Mouse (Mus musculus): ENCODE data around the gene Zkscan6. TPM values are rescaled to one million over a fixed set of nuclear protein-coding genes. Genes with fewer than 3 reads are reported as not detected.

Gene Zkscan6
- total RNA-seq (2018; cell fraction: chromatin; rRNA removed), result 10 to 100 TPM; 10.7 to 27.4 (median 19.6) TPM
- total RNA-seq (2018; cell fraction: cytosol; rRNA removed), result 10 to 100 TPM in 6 of 26 experiments, 1 to 10 TPM in 20; 6.2 to 13.7 (median 9.1) TPM
- total RNA-seq (2018; cell fraction: nucleus; rRNA removed), result 10 to 100 TPM; 10.3 to 25.5 (median 14.4) TPM
- 6.8 to 9.3 TPM (median 7.4 TPM) in 3 replicates for polyA plus RNA-seq (2018)

- WGBS (ENCODE audit: missing documents), result under 1% methylated on average over 58 of the region's 58 CpGs
- no peaks in the 10 kb centered on the region for H3K36me3 ChIP-seq (ENCODE audit: inconsistent target)
- peak within 1 kb of the TSS; percentile 89 for H3K4me3 ChIP-seq (ENCODE audit: inconsistent target)
- H3K27ac ChIP-seq, result peak within 1 kb of the TSS; percentile 64
- peaks cover 48% of the 10 kb centered on the region for H3K79me2 ChIP-seq (ENCODE audit: inconsistent target)
Observed at GRCm38 (mm10) chr11:65806909-65807504, at the start of gene Zkscan6. Gene Zkscan6, plus strand, starts transcription at chr11:65807175.

- Histone ChIP-seq H3K4me3 (ENCODE audit: inconsistent target) (no peak overlapping the region), H3K36me3 (ENCODE audit: inconsistent target) (no peaks in the 10 kb centered on the region), H3K79me2 (ENCODE audit: inconsistent target) (peaks cover 81% of the 10 kb centered on the region), H3K27ac (no peak overlapping the region)
- 100% methylated on average over 1 of the region's 1 CpGs for WGBS (ENCODE audit: missing documents)
Observed at GRCm38 (mm10) chr11:65759350-65759749, 47.6 kb upstream of the Zkscan6 start.

DNA sequence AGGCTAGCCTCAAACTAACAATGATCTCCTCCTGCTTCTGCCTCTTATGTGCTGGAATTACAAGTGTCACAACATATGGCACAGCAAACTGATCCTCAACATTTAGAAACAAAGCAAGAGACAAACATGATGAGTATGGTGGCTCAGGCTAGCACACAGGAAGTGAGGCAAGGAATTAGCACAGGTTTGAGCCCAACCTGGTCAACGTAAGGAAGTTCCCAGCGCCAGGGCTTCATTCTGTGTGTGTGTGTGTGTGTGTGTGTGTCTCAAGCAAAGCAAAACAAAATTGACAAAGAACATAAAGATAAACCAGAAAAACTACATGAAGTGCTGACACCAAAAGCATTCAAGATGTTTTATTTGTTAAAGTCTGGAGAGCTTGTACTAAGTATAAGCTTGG lies 46.1 kb upstream of the Zkscan6 start:
- Histone ChIP-seq H3K4me3 (ENCODE audit: inconsistent target) (no peak overlapping the region), H3K36me3 (ENCODE audit: inconsistent target) (no peaks in the 10 kb centered on the region), H3K27ac (no peak overlapping the region), H3K79me2 (ENCODE audit: inconsistent target) (peaks cover 95% of the 10 kb centered on the region)
- 83% methylated on average over 2 of the region's 2 CpGs for WGBS (ENCODE audit: missing documents)

DNA sequence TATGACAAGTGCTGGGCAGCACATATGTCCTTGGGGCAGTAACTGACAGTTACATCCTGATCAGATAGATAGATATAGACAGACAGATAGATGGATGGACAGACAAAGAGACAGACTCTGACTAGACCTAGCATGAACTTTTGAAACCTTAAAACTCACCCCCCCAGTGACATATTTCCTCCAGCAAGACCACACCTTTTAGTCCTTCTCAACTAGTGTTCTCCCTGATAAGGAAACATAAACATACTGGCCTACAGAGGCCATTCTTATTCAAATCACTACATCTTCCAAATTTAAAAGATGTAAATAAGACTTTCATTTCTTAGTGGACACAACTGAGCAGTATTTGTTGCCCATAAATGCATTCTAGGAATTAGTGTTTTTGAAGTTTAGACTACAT lies 38.5 kb upstream of the Zkscan6 start:
- H3K79me2 ChIP-seq (ENCODE audit: inconsistent target), result peaks cover 99% of the 10 kb centered on the region
- H3K27ac ChIP-seq, result no peak overlapping the region
- H3K36me3 ChIP-seq (ENCODE audit: inconsistent target), result no peaks in the 10 kb centered on the region
- no peak overlapping the region for H3K4me3 ChIP-seq (ENCODE audit: inconsistent target)

DNA sequence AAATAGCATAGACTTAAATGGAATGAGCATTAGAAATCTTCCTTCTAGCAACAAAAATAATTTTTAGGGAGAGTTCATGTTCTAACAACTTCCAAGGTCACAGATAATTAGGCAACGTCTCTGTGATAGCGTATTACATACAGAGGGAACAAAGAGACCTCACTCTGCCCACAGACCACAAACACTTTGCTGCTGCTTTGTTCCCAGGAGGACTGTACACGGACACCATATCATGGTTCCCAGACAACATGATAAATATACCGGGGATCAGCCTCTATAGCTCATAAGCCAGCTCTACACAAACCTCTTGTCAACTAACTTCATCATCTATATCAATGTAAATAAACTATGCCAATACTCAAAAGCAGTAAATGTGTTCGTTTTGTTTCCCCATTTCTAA lies 37.0 kb upstream of the Zkscan6 start:
- H3K79me2 ChIP-seq (ENCODE audit: inconsistent target), result peaks cover 99% of the 10 kb centered on the region

GRCm38 (mm10) chr11:65771546-65771945 lies 35.4 kb upstream of the Zkscan6 start:
- no peak overlapping the region for H3K4me3 ChIP-seq (ENCODE audit: inconsistent target)
- no peak overlapping the region for H3K27ac ChIP-seq
- H3K79me2 ChIP-seq (ENCODE audit: inconsistent target), result peaks cover 99% of the 10 kb centered on the region
- 100% methylated on average over 1 of the region's 1 CpGs for WGBS (ENCODE audit: missing documents)
- no peaks in the 10 kb centered on the region for H3K36me3 ChIP-seq (ENCODE audit: inconsistent target)

More for the DNA sequence above, 37.0 kb upstream of the Zkscan6 start:
- no peaks in the 10 kb centered on the region for H3K36me3 ChIP-seq (ENCODE audit: inconsistent target)
- H3K27ac ChIP-seq, result no peak overlapping the region
- WGBS (ENCODE audit: missing documents), result 56% methylated on average over 4 of the region's 5 CpGs
- no peak overlapping the region for H3K4me3 ChIP-seq (ENCODE audit: inconsistent target)

DNA sequence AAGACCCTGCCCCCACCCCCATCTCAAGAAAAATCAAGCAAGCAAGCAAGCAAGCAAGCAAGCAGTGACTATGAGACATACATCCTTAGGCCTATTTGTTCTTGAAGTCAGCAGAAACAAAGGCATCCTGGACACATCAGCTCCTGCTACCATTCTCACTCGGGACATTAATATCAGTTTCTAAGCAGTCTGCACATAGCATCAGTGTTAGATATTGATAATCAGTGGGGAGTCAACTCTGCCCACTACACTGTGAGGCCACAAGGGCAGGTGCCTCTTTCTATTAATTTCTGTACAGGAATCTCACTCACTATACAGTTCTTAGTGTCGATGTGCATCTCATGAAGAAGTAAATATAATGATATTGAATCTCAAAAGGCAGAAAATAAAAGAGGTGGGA lies 33.4 kb upstream of the Zkscan6 start:
- Histone ChIP-seq H3K79me2 (ENCODE audit: inconsistent target) (peaks cover 100% of the 10 kb centered on the region), H3K27ac (no peak overlapping the region), H3K4me3 (ENCODE audit: inconsistent target) (no peak overlapping the region), H3K36me3 (ENCODE audit: inconsistent target) (no peaks in the 10 kb centered on the region)
- 100% methylated on average over 1 of the region's 2 CpGs for WGBS (ENCODE audit: missing documents)

- Histone ChIP-seq H3K27ac (no peak overlapping the region), H3K4me3 (ENCODE audit: inconsistent target) (no peak overlapping the region), H3K36me3 (ENCODE audit: inconsistent target) (no peaks in the 10 kb centered on the region), H3K79me2 (ENCODE audit: inconsistent target) (peaks cover 100% of the 10 kb centered on the region)
- 82% methylated on average over 6 of the region's 6 CpGs for WGBS (ENCODE audit: missing documents)
Observed at GRCm38 (mm10) chr11:65773946-65774656, 32.9 kb upstream of the Zkscan6 start.

DNA sequence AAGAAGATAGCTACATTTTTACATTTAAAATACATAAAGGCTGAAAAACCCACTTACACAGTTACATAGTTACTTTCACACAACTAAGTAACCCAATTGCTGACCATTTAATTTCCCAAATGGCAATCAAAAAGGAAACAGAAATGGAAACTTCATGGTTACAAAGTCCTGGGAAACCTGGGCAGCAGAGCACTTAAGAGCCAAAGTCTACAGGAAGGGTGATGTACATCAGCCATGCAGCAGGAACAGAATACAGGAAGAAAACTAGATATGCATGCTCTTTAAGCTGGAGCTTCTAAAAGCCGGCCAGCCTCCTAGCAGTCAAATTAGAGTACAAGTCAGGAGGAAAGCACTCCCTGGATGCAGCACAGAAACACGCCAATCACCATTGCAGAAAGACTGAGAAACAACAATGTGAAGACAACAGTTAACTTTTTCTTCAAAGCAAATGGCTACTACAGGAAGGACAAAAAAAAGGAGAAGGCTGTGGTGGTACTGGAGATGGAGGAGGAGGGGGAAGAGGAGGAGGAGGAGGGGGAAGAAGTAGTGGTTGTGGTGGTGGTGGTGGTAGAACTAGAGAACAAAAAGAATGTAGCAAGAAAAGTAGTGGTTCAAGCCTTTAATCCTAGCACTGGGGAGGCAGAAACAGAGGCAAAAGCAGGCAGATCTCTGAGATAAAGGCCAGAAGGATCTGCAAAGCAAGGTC lies 29.9 kb upstream of the Zkscan6 start:
- Histone ChIP-seq H3K79me2 (ENCODE audit: inconsistent target) (peaks cover 100% of the 10 kb centered on the region), H3K36me3 (ENCODE audit: inconsistent target) (no peaks in the 10 kb centered on the region), H3K27ac (no peak overlapping the region), H3K4me3 (ENCODE audit: inconsistent target) (no peak overlapping the region)
- 18% methylated on average over 2 of the region's 2 CpGs for WGBS (ENCODE audit: missing documents)

- 18% methylated on average over 5 of the region's 5 CpGs for WGBS (ENCODE audit: missing documents)
- H3K27ac ChIP-seq, result no peak overlapping the region
- H3K79me2 ChIP-seq (ENCODE audit: inconsistent target), result peaks cover 100% of the 10 kb centered on the region
- no peaks in the 10 kb centered on the region for H3K36me3 ChIP-seq (ENCODE audit: inconsistent target)
- no peak overlapping the region for H3K4me3 ChIP-seq (ENCODE audit: inconsistent target)
Observed at GRCm38 (mm10) chr11:65777810-65778209, 29.2 kb upstream of the Zkscan6 start.

GRCm38 (mm10) chr11:65779066-65779465 lies 27.9 kb upstream of the Zkscan6 start:
- H3K79me2 ChIP-seq (ENCODE audit: inconsistent target), result peaks cover 100% of the 10 kb centered on the region
- no peak overlapping the region for H3K27ac ChIP-seq
- H3K4me3 ChIP-seq (ENCODE audit: inconsistent target), result no peak overlapping the region
- WGBS (ENCODE audit: missing documents), result 93% methylated on average over 1 of the region's 1 CpGs
- no peaks in the 10 kb centered on the region for H3K36me3 ChIP-seq (ENCODE audit: inconsistent target)

DNA sequence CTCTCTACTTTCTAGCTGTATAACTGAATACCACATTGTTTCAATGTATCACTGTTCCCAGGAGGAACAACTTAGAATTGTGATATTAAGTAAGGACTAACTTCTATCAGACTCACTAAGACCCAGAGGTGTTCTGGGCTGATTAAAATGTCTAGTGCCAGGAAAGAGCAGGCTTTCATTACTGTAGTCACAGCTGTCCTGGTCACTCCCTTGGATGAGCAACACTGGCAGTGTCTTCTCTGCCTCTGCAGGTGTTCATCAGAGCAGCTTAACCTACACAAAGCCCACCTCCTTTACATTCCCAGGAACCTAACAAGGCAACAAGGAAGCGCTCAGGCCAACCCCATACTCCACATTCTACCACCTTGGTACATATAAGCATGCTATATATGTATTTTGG lies 27.4 kb upstream of the Zkscan6 start:
- Histone ChIP-seq H3K27ac (no peak overlapping the region), H3K36me3 (ENCODE audit: inconsistent target) (no peaks in the 10 kb centered on the region), H3K4me3 (ENCODE audit: inconsistent target) (no peak overlapping the region), H3K79me2 (ENCODE audit: inconsistent target) (peaks cover 100% of the 10 kb centered on the region)
- 100% methylated on average over 1 of the region's 1 CpGs for WGBS (ENCODE audit: missing documents)

- no peaks in the 10 kb centered on the region for H3K36me3 ChIP-seq (ENCODE audit: inconsistent target)
- H3K79me2 ChIP-seq (ENCODE audit: inconsistent target), result peaks cover 100% of the 10 kb centered on the region
- H3K27ac ChIP-seq, result no peak overlapping the region
- H3K4me3 ChIP-seq (ENCODE audit: inconsistent target), result no peak overlapping the region
- WGBS (ENCODE audit: missing documents), result 39% methylated on average over 3 of the region's 3 CpGs
Observed at GRCm38 (mm10) chr11:65781596-65781995, 25.4 kb upstream of the Zkscan6 start.

- WGBS (ENCODE audit: missing documents), result 88% methylated on average over 2 of the region's 2 CpGs
- no peak overlapping the region for H3K4me3 ChIP-seq (ENCODE audit: inconsistent target)
- no peaks in the 10 kb centered on the region for H3K36me3 ChIP-seq (ENCODE audit: inconsistent target)
- no peak overlapping the region for H3K27ac ChIP-seq
- peaks cover 64% of the 10 kb centered on the region for H3K79me2 ChIP-seq (ENCODE audit: inconsistent target)
Observed at GRCm38 (mm10) chr11:65786160-65786559, 20.8 kb upstream of the Zkscan6 start.

All from macrophage (primary cell).